Mouse (Mus musculus) ES-E14 (cell line): ENCODE results near the gene Fgd6. TPM values are rescaled to one million over a fixed set of nuclear protein-coding genes. Genes with fewer than 3 reads are reported as not detected.

Experiments used
- DNase-seq: peaks from one replicate; pipeline ENCODE4 v3.0.0-alpha.2; 2013; ENCODE audit warnings: low read depth, low spot score
- H3K27ac ChIP-seq: 2 replicates; pipeline ENCODE4 v1.5.1; 2012; ENCODE audit warnings: low read depth, mild to moderate bottlenecking, low read length, moderate library complexity, mixed read lengths; ENCODE audit not compliant: poor library complexity, insufficient read depth, severe bottlenecking
- H3K36me3 ChIP-seq: 2 replicates; pipeline ENCODE4 v1.6.1; 2012; ENCODE audit warnings: mild to moderate bottlenecking, low read length, moderate library complexity, mixed read lengths; ENCODE audit not compliant: control insufficient read depth, poor library complexity, insufficient read depth, severe bottlenecking
- H3K4me1 ChIP-seq, 2 experiments: fragments of 150-350 bp in 1 of 2; sonication (generic) in 1 of 2; 2 replicates each; pipeline ENCODE4 v1.6.1; 2012; ENCODE audit warnings: low read length in 2 of 2, mild to moderate bottlenecking in 1 of 2, mixed read lengths in 1 of 2; ENCODE audit not compliant: control insufficient read depth in 2 of 2, insufficient read depth in 2 of 2, poor library complexity in 1 of 2
- H3K4me3 ChIP-seq, 2 experiments: fragments of 150-350 bp in 1 of 2; sonication (generic) in 1 of 2; 2 replicates each; pipeline ENCODE4 v1.5.1; 2012; ENCODE audit warnings: low read length in 2 of 2, low read depth in 1 of 2, mild to moderate bottlenecking in 1 of 2, mixed read lengths in 1 of 2; ENCODE audit not compliant: insufficient read depth in 1 of 2, poor library complexity in 1 of 2, severe bottlenecking in 1 of 2
- H3K9ac ChIP-seq: 2 replicates; pipeline ENCODE4 v1.6.1; 2012; ENCODE audit warnings: low read depth, mild to moderate bottlenecking, low read length, mixed read lengths; ENCODE audit not compliant: poor library complexity, insufficient read depth, severe bottlenecking
- H3K9me3 ChIP-seq: fragments of 150-350 bp; sonication (generic); 2 replicates; pipeline ENCODE4 v1.6.1; 2012; ENCODE audit warnings: low read depth, mild to moderate bottlenecking, low read length; ENCODE audit not compliant: control insufficient read depth, insufficient read depth
- CHD2 ChIP-seq: IDR thresholded peaks from 2 replicates; pipeline ENCODE4 v1.6.1; 2014; ENCODE audit warnings: mild to moderate bottlenecking, low read depth, low read length, inconsistent platforms
- HCFC1 ChIP-seq: IDR thresholded peaks from 2 replicates; pipeline ENCODE4 v1.6.1; 2012; ENCODE audit warnings: low read length, inconsistent platforms, borderline replicate concordance; ENCODE audit not compliant: insufficient read depth
- MAFK ChIP-seq: IDR thresholded peaks from 2 replicates; pipeline ENCODE4 v1.6.1; 2014; ENCODE audit warnings: mild to moderate bottlenecking, low read depth, low read length, inconsistent platforms; ENCODE audit not compliant: insufficient read depth
- ZC3H11A ChIP-seq: IDR thresholded peaks from 2 replicates; pipeline ENCODE4 v1.6.1; 2012; ENCODE audit warnings: low read depth, mild to moderate bottlenecking, inconsistent platforms, low read length, borderline replicate concordance
- ZNF384 ChIP-seq: IDR thresholded peaks from 2 replicates; pipeline ENCODE4 v1.6.1; 2012; ENCODE audit warnings: low read depth, low read length, inconsistent platforms
- in situ Hi-C, 2 experiments: fragments of 600-800 bp; cut with MboI; formaldehyde crosslinking; loops; one replicate each; pipeline ENCODE4 v1.15.1; 2025; ENCODE audit warnings: low sequenced_read_pairs in 2 of 2, inconsistent platforms in 1 of 2; ENCODE audit not compliant: unreplicated experiment in 2 of 2
- total RNA-seq: library from RNA; depleted of rRNA; stranded (reverse); fragments of 300-350 nt; gene quantifications from 2 replicates; pipeline ENCODE4 v1.2.3, GENCODE M21; 2012

Gene Fgd6
- total RNA-seq, 1 experiment, result 4.4 TPM

DNA sequence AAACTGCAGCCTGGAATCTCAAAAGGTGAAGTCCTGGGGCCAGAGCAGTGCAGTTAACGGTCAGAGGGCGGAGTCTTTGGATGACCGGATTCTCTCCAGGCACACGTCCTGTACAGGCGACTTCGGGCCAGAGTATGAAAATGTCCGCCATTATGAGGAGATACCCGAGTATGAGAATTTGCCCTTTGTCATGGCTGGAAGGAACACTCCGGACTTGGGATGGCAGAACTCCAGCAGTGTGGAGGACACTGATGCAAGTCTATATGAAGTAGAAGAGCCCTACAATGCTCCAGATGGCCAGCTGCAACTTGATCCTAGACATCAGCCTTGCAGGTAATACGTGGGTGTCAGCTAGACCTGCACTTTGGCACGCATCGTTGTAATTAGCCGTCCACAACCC lies 9.5 kb downstream of the Fgd6 start:
- Histone ChIP-seq H3K9ac (no peak overlapping the region), H3K36me3 (no peaks in the 10 kb centered on the region), H3K9me3 (no peaks in the 10 kb centered on the region), H3K27ac (no peak overlapping the region), H3K4me1 (peaks cover 0 to 3% of the 10 kb centered on the region in 2 experiments; a peak in 1 of 4 replicates), H3K4me3 (no peak overlapping the region)
- in situ Hi-C loops, result no loop called here
- no peak for DNase-seq
- TF ChIP-seq ZC3H11A (no peak), CHD2 (no peak), MAFK (no peak), ZNF384 (no peak), HCFC1 (no peak)

DNA sequence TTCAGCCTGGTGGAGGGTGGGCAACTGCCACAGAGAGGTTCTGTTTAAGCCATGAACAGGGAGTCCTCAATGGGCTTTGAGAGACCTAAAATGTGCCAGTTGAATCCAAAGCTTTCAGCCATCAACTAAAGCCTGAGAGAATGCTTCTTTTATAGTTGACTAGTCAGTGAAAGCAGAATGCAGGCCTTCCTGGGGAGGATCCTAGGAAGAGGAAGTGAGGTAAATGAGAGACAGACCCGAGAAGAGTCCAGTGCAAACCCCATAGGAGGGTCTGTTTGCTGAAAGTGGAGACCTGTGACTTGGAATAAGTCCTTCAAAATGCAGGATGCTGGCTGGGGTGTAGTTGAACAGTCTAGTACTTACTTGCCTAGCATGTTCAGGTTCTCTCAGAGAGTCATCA lies 11.2 kb downstream of the Fgd6 start:
- in situ Hi-C loops, result no loop called here
- no peak overlapping the region for H3K4me3 ChIP-seq
- no peaks in the 10 kb centered on the region for H3K9me3 ChIP-seq
- peaks cover 0 to 3% of the 10 kb centered on the region in 2 experiments; a peak in 1 of 4 replicates for H3K4me1 ChIP-seq
- DNase-seq, result no peak
- TF ChIP-seq HCFC1 (no peak), ZNF384 (no peak), ZC3H11A (no peak), CHD2 (no peak), MAFK (no peak)
- H3K27ac ChIP-seq, result no peak overlapping the region
- H3K36me3 ChIP-seq, result no peaks in the 10 kb centered on the region
- H3K9ac ChIP-seq, result no peak overlapping the region

DNA sequence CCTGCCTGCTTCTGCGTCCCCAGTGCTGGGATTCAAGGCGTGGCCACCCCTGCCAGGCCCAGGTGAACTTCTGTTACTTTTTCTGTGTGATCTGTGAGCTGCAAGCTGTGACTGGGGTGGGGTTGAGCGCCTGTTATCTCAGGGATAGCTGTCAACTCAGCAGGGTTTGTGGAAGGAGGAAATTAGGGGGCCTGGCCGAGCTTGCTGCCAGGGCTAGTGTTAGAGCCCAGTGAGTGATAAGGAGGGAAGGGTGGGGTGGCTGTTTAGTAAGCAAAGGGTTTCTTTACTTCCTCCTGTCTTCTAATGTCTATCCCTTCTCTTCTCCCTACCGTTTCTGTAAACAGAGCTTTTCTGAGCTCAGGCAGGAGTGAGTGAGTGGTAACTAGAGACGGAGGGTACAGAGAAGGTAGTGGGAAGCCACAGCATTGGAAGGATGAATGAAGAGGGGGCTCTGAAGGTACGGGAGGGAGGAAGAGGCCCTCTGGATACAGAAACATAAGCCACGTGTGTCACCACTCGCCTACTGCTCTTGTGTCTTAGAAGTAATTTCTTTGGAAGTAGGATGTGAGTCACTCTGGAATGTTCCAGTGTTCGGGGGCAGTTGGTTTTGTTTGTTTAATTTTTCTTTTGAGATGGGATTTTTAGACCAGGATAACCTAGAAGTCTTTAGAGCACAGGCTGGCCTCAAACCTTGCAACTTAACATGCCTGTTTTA lies 12.2 kb downstream of the Fgd6 start:
- no peak for DNase-seq
- in situ Hi-C loops, result no loop called here
- Histone ChIP-seq H3K4me1 (peaks cover 0 to 3% of the 10 kb centered on the region in 2 experiments; a peak in 1 of 4 replicates), H3K36me3 (no peaks in the 10 kb centered on the region), H3K27ac (no peak overlapping the region), H3K4me3 (no peak overlapping the region), H3K9me3 (no peaks in the 10 kb centered on the region), H3K9ac (no peak overlapping the region)
- TF ChIP-seq ZC3H11A (no peak), MAFK (no peak), ZNF384 (no peak), CHD2 (no peak), HCFC1 (no peak)

DNA sequence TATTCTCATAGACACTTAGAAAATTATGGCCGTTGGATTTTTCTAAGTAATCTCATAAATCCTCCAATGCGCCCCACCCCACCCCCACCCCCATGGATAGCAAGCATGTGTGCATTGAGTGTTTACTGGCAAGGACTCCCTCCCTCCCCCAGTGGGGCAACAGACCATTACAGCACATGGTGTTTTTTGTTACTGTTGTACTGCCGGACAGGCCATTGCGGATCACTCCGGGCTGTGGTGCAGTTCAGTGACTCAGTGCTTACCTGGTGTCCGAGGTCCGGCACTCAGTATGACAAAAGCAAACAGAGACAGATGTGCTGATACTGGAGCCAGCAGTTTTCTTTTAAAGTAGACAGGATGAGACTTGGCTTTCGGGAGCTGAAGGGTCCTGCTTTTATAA lies 13.3 kb downstream of the Fgd6 start:
- Histone ChIP-seq H3K4me3 (no peak overlapping the region), H3K9ac (no peak overlapping the region), H3K36me3 (no peaks in the 10 kb centered on the region), H3K9me3 (no peaks in the 10 kb centered on the region), H3K27ac (no peak overlapping the region), H3K4me1 (peaks cover 0 to 3% of the 10 kb centered on the region in 2 experiments; a peak in 1 of 4 replicates)
- DNase-seq, result no peak
- in situ Hi-C loops, result no loop called here
- TF ChIP-seq MAFK (no peak), CHD2 (no peak), HCFC1 (no peak), ZC3H11A (no peak), ZNF384 (no peak)
